Mouse (Mus musculus): ENCODE data around the gene Tmem94. TPM values are rescaled to one million over a fixed set of nuclear protein-coding genes. Genes with fewer than 3 reads are reported as not detected.

The Tmem94 gene
- total RNA-seq, 2 experiments from 2014 or later: 92.3 to 101 TPM

DNA sequence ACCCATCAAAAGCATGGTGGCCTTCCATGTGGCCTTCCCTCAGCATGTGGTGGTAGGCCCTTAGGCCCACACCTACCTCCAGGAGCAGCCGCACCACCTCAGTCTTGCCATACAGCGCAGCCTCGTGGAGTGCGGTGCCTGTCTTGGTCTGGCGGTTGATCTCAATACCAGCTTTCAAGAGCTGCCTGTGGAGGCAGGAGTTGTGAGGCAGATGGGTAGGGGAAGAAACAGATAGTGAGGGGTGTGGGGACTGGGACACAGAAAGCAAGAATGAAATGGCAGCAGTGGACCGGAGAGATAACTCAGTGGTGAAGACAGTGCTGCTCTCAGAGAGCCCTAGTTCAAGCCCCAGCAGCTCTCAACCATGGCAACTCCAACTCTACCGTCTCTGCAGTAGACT is 39.8 kb downstream of the Tmem94 start:
- intact Hi-C loops (cut with DNase I): no loop called here
- DNase-seq: no peak

- DNase-seq: no peak
- intact Hi-C loops (cut with DNase I): no loop called here
These were observed 40.9 kb downstream of the Tmem94 start for GRCm38 (mm10) chr11:115806154-115806553.

DNA sequence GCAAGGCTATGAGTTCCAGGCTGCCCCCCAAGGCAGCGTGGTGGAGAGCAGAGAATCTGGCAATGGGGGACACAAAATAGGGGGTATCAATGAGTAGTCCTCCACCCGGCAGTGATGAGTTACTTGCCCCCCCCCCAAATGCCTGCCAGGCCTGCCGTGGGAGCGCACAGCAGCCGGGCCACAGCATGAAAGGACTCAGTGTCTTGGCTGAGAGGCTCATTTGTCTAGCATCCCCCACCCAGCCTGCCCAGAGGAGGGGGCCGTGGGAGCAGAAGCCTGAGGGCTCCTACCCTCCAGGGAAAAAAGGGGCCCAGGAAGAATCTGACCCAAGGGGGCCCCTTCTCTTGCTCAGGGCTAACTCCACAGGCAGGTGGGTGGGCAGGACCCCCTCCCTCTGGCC is 42.1 kb downstream of the Tmem94 start:
- no peak for DNase-seq
- intact Hi-C loops (cut with DNase I): no loop called here

DNA sequence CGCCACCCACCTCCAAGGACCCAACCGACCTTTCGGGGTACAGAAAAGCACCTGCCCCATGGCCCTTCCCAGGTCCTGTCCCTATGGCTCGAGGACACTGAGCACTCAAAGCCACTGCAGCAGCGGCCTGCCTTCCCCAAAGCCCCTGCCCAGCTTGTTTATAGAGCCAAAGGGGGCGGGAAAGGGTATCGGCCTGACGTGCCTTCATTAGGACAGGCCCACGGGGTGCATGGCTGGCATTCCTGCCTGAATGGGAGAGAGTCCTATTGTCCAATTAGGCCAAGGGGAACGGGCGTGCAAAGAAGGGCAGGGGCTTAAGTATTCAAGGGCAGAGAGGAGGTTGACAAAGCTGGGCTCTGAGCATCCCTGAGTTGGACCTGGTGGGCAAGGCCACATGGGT is 42.7 kb downstream of the Tmem94 start:
- DNase-seq: no peak
- intact Hi-C loops (cut with DNase I): no loop called here

- DNase-seq: peak; percentile 53 to 73
These were observed 43.6 kb downstream of the Tmem94 start for GRCm38 (mm10) chr11:115808696-115809310.

DNA sequence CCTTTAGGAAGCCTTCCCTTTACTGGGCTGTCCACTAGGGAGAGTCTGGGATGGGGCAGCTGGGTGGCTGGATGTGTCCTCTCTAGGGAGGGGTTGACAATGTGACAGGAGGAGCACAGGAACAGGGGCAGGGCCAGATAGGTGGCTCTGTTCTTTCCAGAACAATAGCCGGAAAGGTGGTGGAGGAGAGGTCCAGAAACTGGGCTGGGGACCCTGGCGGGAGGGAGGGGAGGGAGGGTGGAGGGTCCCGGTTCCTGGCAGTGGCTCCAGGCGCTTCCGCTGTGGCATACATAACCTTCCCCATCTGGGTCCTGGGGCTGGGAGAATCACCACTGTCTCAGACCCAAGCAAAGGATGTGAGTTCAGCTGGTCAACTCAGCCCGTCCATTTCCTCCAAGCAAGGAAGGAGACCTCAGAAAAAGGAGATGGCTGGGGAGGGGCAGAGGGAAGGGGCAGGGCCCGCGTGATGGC is 44.1 kb downstream of the Tmem94 start:
- intact Hi-C loops (cut with DNase I): loop anchor here (1.0 kb wide), 1 partner anchor 30 kb away; no protein-coding TSS in a partner anchor
- DNase-seq: peak; percentile 59 to 65

More at GRCm38 (mm10) chr11:115808696-115809310, 43.6 kb downstream of the Tmem94 start:
- intact Hi-C loops (cut with DNase I): loop anchor here (1.0 kb wide), 1 partner anchor 30 kb away; no protein-coding TSS in a partner anchor

GRCm38 (mm10) chr11:115810377-115810776 is 45.1 kb downstream of the Tmem94 start:
- intact Hi-C loops (cut with DNase I): loop anchor here (5.0 kb wide), 2 partner anchors 163 to 183 kb away; partner anchors contain the start of gene Slc25a19
- peak; percentile 66 to 69 for DNase-seq

- DNase-seq: no peak
- intact Hi-C loops (cut with DNase I): loop anchor here (1.0 to 5.0 kb wide), 3 partner anchors 44 to 184 kb away; partner anchors contain the start of gene Slc25a19
These were observed 46.3 kb downstream of the Tmem94 start for GRCm38 (mm10) chr11:115811381-115812093.

GRCm38 (mm10) chr11:115812095-115812494 is 46.9 kb downstream of the Tmem94 start:
- intact Hi-C loops (cut with DNase I): loop anchor here (1.0 to 5.0 kb wide), 3 partner anchors 45 to 185 kb away; partner anchors contain the start of gene Slc25a19
- peak; percentile 52 to 70 for DNase-seq

DNA sequence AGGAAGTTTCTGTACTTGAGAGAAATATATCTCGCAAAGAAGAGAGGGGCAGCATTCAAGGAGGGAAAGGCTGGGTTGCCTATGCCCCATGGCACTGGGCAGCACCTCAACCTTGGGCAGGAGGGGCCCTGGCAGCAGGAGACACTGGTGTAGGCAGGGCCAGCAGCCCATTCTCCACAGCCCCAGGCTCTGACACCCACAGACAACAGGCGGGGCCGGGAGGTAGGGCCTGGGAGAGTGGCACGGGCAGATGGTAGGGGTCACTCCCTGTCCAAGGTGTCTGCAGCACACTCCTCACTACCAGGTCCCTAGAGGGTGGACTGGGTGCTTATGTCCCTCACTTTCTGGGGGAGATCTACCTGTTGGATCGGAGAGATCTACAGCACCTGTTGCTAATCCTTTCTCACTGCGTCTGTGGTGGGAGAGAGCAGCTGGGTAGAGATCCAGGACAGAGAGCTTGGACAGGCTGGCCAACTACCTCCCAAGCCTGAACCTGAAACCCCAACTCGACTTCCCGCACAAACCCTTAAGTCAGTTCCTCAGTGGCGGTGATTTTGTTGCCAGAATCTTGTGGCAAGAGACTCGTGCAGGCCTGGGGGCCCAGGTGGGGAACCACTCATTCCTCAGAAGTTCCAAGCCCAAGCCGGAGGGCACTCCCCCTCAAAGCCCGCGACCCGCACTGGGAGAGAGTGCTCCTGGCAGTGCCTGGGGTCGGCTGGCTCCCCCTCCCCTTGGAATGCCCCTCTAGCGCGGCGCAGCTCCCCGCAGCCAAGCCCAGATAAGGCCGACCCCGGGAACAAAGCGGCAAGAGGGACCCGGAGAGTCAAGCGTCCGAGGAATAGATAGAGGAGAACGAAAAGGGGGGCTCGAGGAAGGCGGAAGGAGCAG is 47.5 kb downstream of the Tmem94 start:
- peak; percentile 35 to 57 for DNase-seq
- intact Hi-C loops (cut with DNase I): loop anchor here (1.0 to 5.0 kb wide), 3 partner anchors 45 to 185 kb away; partner anchors contain the start of gene Slc25a19

- DNase-seq: peak; percentile 94 to 95
- intact Hi-C loops (cut with DNase I): loop anchor here (1.0 to 5.0 kb wide), 4 partner anchors 45 to 186 kb away; partner anchors contain the start of genes Myo15b and Slc25a19
These were observed 48.5 kb downstream of the Tmem94 start, which contains the start of gene Caskin2 for GRCm38 (mm10) chr11:115813507-115814296. Gene Caskin2, minus strand, starts transcription at chr11:115813639.

- intact Hi-C loops (cut with DNase I): loop anchor here (1.0 to 5.0 kb wide), 4 partner anchors 44 to 188 kb away; partner anchors contain the start of genes Myo15b and Slc25a19
- peak; percentile 90 to 94 for DNase-seq
These were observed 49.6 kb downstream of the Tmem94 start, which contains the start of gene Tsen54 for GRCm38 (mm10) chr11:115814605-115815450. Gene Tsen54, plus strand, starts transcription at chr11:115814724.

DNA sequence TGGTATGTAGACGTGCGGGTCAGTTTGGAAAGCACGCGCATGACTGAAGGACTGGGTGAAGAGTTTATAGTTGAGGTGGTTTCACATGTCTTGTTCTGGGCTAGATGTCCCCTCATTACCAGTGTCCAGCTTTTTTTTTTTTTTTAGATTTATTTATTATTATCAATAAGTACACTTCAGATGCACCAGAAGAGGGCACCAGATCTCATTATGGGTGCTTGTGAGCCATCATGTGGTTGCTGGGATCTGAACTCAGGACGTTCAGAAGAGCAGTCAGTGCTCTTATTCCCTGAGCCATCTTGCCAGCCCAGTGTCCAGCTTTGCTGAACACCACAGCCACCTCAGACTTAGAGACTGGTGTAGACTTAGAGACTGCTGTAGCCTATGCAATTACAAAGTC is 52.1 kb downstream of the Tmem94 start:
- intact Hi-C loops (cut with DNase I): no loop called here

DNA sequence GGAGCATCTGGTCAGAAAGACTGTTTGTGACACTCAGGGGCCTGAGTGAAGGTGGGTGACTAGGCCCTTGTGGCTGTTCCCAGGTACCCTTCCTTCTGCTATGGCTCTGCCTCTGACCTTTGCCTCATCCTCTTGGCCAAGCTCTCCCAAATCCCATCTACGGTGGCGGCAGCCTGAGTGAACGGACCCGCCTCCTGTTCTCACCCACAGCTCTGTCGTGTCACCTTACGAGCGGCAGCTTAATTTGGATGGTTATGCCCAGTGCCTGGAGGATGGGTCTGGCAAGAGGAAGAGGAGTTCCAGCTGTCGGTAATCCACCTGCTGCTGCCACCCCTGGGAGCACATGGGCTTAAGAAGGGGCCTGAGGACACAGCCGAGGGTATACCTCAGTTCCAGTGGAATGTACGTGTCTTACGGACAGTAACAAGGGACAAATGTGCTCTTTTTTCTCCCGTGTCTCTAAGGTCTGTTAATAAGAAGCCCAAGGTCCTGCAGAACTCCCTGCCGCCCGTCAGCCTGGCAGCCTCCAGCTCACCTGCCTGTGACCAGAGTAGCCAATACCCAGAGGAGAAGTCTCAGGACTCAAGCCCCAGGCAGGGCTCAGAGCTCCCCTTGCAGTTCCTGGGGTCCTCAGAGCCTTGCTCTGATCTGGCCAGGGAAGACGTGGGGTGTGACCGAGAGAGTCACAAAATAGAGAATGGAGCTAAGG is 54.8 kb downstream of the Tmem94 start:
- no peak for DNase-seq
- intact Hi-C loops (cut with DNase I): no loop called here

More for the DNA sequence above, 52.1 kb downstream of the Tmem94 start:
- DNase-seq: no peak

DNA sequence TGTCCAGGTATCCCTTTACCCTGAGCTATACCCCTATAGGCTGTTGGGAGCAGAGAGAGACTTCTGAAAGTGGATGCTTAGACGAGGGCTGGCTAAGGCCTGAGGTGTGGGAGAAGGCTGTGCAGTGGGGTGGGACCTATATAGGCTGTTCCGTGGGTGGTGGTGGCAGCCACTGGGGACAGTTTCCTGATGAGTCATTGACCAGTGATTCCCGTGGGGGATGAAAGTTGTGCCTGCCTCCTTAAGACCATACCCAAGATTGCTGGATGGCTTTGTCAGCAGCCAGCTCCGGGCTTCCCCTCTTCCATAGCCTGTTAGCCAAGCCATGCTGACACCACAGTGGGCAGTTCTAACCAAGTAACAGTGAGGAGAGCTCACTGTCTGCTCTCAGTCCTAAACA is 55.8 kb downstream of the Tmem94 start:
- intact Hi-C loops (cut with DNase I): no loop called here
- DNase-seq: no peak

DNA sequence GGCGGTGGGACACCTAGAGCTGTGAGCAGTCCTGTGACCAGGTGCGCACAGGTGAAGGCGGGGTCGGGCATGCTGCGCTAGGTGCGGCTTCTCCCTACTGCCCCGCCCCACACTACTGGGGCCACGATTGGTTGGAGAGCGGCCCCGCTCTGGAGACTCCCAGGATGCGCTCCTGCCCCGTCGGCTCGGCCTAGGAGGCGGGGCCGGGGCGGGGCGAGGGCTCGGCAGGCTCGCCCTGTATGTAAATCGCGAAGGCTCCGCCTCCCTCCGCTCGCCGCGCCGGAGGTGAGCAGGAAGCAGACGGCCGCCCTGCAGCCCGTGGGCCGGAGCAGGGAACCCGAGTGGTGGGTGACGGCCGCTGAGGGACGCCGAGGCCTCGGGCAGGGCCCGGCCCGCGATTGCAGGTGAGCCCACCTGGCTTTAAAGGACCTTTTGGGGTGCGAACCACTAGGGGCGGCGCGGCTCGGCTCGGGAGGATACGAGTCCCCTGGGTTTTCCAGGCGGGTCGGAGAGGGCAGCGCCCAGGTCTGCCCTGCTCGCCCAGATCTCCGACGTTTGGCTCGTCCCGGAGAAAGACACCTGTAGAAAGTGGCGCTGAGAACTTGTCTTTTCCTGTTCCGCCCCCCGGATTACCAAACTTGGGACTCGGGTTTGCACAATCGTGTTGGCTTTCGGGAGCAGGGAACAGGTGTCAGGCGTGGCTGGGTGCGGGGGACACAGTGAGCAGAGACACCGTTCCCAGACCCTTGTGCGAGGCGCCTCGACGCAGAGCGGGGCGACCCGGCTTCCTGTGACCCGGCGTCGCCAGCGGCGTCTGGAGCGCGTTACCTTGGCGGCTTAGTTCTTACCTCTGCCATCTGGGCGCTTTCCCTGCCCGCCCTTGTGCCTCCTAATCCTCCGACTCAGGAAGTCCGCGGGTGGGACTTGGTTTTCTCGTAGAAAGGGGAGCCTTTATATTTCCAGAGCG is 58.8 kb downstream of the Tmem94 start, which contains the start of gene Llgl2:
Llgl2 (plus strand) TSS at position 276 of the 967 bp plus-strand sequence.
- intact Hi-C loops (cut with DNase I): loop anchor here (2.0 kb wide), 2 partner anchors 35 to 101 kb away; partner anchors contain the start of gene Myo15b

More for the DNA sequence above, 58.8 kb downstream of the Tmem94 start, which contains the start of gene Llgl2:
- DNase-seq: peak; percentile 84 to 86
